ENCODE assay signal across 24 mouse cellular contexts in genomic region chr7:84800966-84801365, GRCm38 (mm10). TPM values are rescaled to one million over a fixed set of nuclear protein-coding genes. Genes with fewer than 3 reads are reported as not detected.
"Had no signal": no experiment of that assay in that cellular context is flagged by ENCODE, and none has a peak within 500 bp of the region (broad histone marks: within the 10 kb centered on the region; RNA-seq: fewer than 3 reads in every experiment).

No protein-coding gene starts in this region.

- H3K4me3 ChIP-seq: intestine, embryonic 15.5 days; left cerebral cortex, adult 2 months; liver, embryonic 13.5 days; midbrain, embryonic 15.5 days; neural tube, embryonic 12.5 days; stomach, embryonic 15.5 days had no signal

- H3K27me3 ChIP-seq: midbrain, embryonic 15.5 days; neural tube, embryonic 12.5 days; stomach, embryonic 15.5 days had no signal

- H3K4me1 ChIP-seq: intestine, embryonic 15.5 days; liver, embryonic 13.5 days; midbrain, embryonic 15.5 days; neural tube, embryonic 12.5 days; stomach, embryonic 15.5 days had no signal

- H3K9me3 ChIP-seq: intestine, embryonic 15.5 days; liver, embryonic 13.5 days; midbrain, embryonic 15.5 days; neural tube, embryonic 12.5 days; stomach, embryonic 15.5 days had no signal

- H3K27ac ChIP-seq: intestine, embryonic 15.5 days; kidney, postnatal 0 days; left cerebral cortex, adult 2 months; liver, embryonic 13.5 days; midbrain, embryonic 15.5 days; neural tube, embryonic 12.5 days; stomach, embryonic 15.5 days had no signal

- DNase-seq: kidney, adult 11 months; kidney, postnatal 25 days; layer of hippocampus, postnatal 36 days; liver, embryonic 13.5 days; lung, adult 2 months; lung, postnatal 14 days; lung, postnatal 4 days; retina, postnatal 1 day; right cerebral cortex, postnatal 25 days; spleen, adult 18-20 months; thymus, adult 2 months; thymus, postnatal 14 days; thymus, postnatal 4 days had no signal

- H3K36me3 ChIP-seq: intestine, embryonic 15.5 days; liver, embryonic 13.5 days; midbrain, embryonic 15.5 days; neural tube, embryonic 12.5 days; stomach, embryonic 15.5 days had no signal

- ATAC-seq: intestine, embryonic 15.5 days; midbrain, embryonic 15.5 days had no signal

- H3K4me2 ChIP-seq: intestine, embryonic 15.5 days; liver, embryonic 13.5 days; midbrain, embryonic 15.5 days; neural tube, embryonic 12.5 days; stomach, embryonic 15.5 days had no signal

- H3K9ac ChIP-seq: intestine, embryonic 15.5 days; liver, embryonic 13.5 days; midbrain, embryonic 15.5 days; neural tube, embryonic 12.5 days; stomach, embryonic 15.5 days had no signal

RNA-seq across cellular contexts. Expression of gene Olfr291, which starts 52.4 kb away (rescaled TPM):
- polyA plus RNA-seq: intestine, embryonic 15.5 days; kidney, postnatal 0 days; limb, embryonic 11.5 days; limb, embryonic 14.5 days; liver, adult 2 months; liver, embryonic 13.5 days; liver, embryonic 16.5 days; lung, adult 2 months; lung, embryonic 16.5 days; midbrain, embryonic 15.5 days; neural tube, embryonic 12.5 days; stomach, embryonic 15.5 days; thymus, adult 2 months had no signal
